Mouse (Mus musculus): ENCODE measurements around the gene Nup98.
A peak's percentile ranks its signal among the peaks of the same experiment; 100 is the strongest.

Gene Nup98

GRCm38 (mm10) chr7:102229814-102230213, 19.8 kb upstream of the Nup98 start:
- peak; percentile 64 for DNase-seq (ENCODE audit: low spot score)

- no peak for DNase-seq (ENCODE audit: low spot score)
Measured at GRCm38 (mm10) chr7:102228049-102228670, 18.2 kb upstream of the Nup98 start.

- DNase-seq (ENCODE audit: low spot score): no peak
Measured at GRCm38 (mm10) chr7:102226051-102226450, 16.1 kb upstream of the Nup98 start.

- DNase-seq (ENCODE audit: low spot score): peak; percentile 79
Measured at GRCm38 (mm10) chr7:102223883-102224738, 14.1 kb upstream of the Nup98 start.

- DNase-seq (ENCODE audit: low spot score): peak; percentile 82
Measured at GRCm38 (mm10) chr7:102222830-102223556, 13.0 kb upstream of the Nup98 start.

GRCm38 (mm10) chr7:102222336-102222735, 12.4 kb upstream of the Nup98 start:
- peak; percentile 42 for DNase-seq (ENCODE audit: low spot score)

- no peak for DNase-seq (ENCODE audit: low spot score)
Measured at GRCm38 (mm10) chr7:102221899-102222298, 11.9 kb upstream of the Nup98 start.

GRCm38 (mm10) chr7:102211071-102211470, 1.1 kb upstream of the Nup98 start:
- no peak for DNase-seq (ENCODE audit: low spot score)

- DNase-seq (ENCODE audit: low spot score): no peak
Measured at GRCm38 (mm10) chr7:102208806-102209363, 1.1 kb downstream of the Nup98 start.

GRCm38 (mm10) chr7:102205646-102206045, 4.3 kb downstream of the Nup98 start:
- DNase-seq (ENCODE audit: low spot score): no peak

- DNase-seq (ENCODE audit: low spot score): no peak
Measured at GRCm38 (mm10) chr7:102204296-102204857, 5.6 kb downstream of the Nup98 start.

GRCm38 (mm10) chr7:102200996-102201785, 8.8 kb downstream of the Nup98 start:
- DNase-seq (ENCODE audit: low spot score): no peak

GRCm38 (mm10) chr7:102200576-102200975, 9.4 kb downstream of the Nup98 start:
- DNase-seq (ENCODE audit: low spot score): no peak

GRCm38 (mm10) chr7:102192356-102192755, 17.6 kb downstream of the Nup98 start:
- no peak for DNase-seq (ENCODE audit: low spot score)

- DNase-seq (ENCODE audit: low spot score): no peak
Measured at GRCm38 (mm10) chr7:102183849-102184248, 26.1 kb downstream of the Nup98 start.

GRCm38 (mm10) chr7:102170300-102170699, 39.7 kb downstream of the Nup98 start:
- DNase-seq (ENCODE audit: low spot score): no peak

GRCm38 (mm10) chr7:102153691-102154090, 56.3 kb downstream of the Nup98 start:
- no peak for DNase-seq (ENCODE audit: low spot score)

- no peak for DNase-seq (ENCODE audit: low spot score)
Measured at GRCm38 (mm10) chr7:102137898-102138297, 72.1 kb downstream of the Nup98 start.

GRCm38 (mm10) chr7:102137464-102137863, 72.5 kb downstream of the Nup98 start:
- DNase-seq (ENCODE audit: low spot score): peak; percentile 57

GRCm38 (mm10) chr7:102132395-102132794, 77.6 kb downstream of the Nup98 start:
- DNase-seq (ENCODE audit: low spot score): no peak

- no peak for DNase-seq (ENCODE audit: low spot score)
Measured at GRCm38 (mm10) chr7:102120326-102120725, 89.7 kb downstream of the Nup98 start.
